Mouse (Mus musculus) right cerebral cortex, postnatal 4 days (tissue): ENCODE results near the gene Lca5l.

ENCODE experiments used
- DNase-seq: peaks from one replicate; pipeline ENCODE4 v3.0.0-alpha.2; 2022

The Lca5l gene

DNA sequence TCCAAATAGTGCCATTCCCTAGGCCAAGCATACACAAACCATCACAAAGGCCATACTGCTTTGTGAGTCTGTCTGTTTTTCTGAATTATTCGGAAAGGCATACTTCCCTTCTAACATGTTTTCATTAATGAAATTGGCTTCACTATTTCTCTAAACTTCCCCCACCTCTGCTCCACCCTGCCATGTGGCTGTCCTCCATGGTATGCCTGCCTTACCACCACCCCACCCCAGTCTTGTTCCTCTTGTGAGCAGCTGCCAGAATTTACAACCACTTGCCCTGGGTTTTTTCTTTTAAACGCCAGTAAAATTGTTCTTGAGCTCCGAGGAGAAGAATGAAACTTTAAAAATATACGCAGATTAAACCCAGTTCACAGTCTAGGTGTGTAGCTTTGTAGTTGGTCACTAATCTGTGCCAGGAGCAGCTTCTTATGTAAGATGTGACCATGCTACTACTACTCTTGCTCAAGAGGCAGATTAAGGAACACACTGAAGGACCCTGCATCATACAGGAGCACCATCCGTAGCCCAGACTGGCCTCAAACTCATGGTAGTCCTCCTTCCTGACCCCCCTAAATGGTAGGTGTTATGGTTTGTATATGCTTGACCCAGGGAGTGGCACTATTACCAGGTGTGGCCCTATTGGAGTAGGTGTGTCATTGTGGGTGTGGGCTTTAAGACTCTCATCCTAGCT lies 81.3 kb downstream of the Lca5l start:
- DNase-seq = no peak

DNA sequence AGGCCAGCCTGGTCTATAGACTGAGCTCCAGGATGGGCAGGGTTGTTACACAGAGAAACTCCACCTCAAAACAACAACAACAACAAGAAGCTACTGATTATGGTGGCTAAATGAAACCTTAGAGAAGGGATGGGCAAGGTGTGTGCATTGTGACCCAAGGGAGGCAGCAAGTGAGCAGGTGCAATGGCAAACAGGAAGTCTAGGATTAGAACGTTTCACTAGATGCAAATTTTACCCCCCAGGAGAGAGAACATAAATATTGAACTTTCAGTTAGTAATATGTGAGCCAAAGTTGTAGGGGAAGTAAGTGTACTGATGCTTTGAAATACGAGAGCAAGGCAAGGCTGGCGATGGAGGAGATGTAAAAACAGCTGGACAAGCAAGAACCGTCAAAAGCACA lies 82.4 kb downstream of the Lca5l start:
- no peak for DNase-seq
